Mouse (Mus musculus): Measurements from ENCODE around the gene BC017158.
"Not testable (repeated sequence)": the region's sequence is repeated elsewhere in the genome, so short reads cannot be mapped to it uniquely, and the experiment has no call there.

BC017158 gene

GRCm38 (mm10) chr7:128297617-128298480 lies at the start of gene BC017158:
Gene BC017158 (minus strand): TSS chr7:128298170.
- peak; percentile 88 for DNase-seq (ENCODE audit: low spot score)

- DNase-seq (ENCODE audit: low spot score) = no peak
These were observed 49.0 kb upstream of the BC017158 start for GRCm38 (mm10) chr7:128346991-128347390.

- DNase-seq (ENCODE audit: low spot score) = no peak
These were observed 48.6 kb upstream of the BC017158 start for GRCm38 (mm10) chr7:128346522-128346921.

GRCm38 (mm10) chr7:128345691-128346090 lies 47.7 kb upstream of the BC017158 start:
- no peak for DNase-seq (ENCODE audit: low spot score)

DNA sequence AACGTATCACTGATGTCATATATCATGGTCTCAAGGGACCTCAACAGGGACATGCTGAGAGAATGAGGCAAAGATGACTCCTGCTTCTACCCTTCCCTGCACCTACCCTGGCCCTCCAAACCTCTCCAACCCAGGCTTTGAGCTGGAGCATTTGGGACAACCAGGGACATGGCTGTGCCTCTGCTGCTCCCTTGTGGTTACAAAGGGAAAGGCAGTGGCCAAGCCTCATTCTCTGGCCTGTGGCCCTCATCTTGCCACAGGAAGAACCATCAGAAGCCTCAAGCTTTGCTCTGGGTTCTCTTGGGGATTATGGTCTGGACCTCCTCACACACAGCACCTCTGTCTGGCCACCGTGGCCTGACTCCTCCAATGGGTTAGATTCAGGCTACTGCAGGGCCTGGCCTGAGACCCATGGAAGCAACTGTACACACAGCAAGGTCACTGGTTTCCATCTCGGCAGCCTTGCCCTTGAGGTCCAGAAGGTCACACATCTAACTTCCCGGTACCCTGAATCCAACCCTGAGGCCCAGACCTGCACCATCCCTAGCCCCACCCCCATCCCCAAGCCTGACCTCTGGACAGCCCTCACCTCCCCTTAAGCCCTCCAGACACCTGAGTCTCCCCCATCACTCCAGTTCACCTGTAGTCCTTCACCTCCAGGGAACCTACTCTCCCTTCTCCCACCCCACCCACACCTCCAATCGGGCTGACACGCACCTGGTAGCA lies 47.1 kb upstream of the BC017158 start:
- peak; percentile 87 for DNase-seq (ENCODE audit: low spot score)

DNA sequence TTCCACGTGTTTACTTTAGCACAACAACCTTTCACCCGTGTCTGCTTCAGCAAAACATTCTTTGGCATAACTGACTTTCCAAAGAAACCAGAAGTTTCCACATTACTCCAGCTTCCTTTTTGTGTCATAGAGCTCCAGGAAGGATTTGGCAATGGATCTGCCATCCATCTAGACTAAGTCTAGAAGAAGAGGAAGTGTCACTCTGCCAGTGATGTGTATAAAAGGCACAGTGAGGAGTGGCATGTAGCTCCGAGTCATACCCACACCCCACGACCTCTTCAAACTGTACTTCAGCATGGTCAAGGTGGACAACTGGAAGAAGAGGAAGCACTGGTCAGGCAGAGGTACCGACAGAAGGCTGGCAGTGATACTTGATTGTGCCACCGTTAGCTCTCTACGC lies 46.5 kb upstream of the BC017158 start:
- no peak for DNase-seq (ENCODE audit: low spot score)

DNA sequence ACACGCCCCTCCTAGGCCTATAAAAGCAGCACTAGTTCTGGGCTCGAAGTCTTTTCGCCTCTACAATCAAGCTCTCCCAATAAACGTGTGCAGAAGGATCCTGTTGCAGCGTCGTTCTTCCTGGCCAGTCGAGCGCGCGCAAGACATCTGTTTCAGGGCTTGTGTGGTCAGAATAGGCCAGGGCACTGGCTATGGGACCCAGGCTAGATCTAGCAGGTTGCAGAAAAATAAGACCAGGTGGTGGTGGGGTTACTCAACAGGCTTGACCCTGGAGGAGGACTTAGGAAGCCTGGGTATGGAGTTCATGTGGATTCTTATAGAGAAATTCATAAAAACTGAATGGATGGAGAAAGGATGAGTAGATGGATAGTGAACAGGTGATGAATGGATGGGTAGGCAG lies 44.7 kb upstream of the BC017158 start:
- not testable (repeated sequence) for DNase-seq (ENCODE audit: low spot score)

- DNase-seq (ENCODE audit: low spot score) = not testable (repeated sequence)
These were observed 42.4 kb upstream of the BC017158 start for GRCm38 (mm10) chr7:128340321-128340720.

DNA sequence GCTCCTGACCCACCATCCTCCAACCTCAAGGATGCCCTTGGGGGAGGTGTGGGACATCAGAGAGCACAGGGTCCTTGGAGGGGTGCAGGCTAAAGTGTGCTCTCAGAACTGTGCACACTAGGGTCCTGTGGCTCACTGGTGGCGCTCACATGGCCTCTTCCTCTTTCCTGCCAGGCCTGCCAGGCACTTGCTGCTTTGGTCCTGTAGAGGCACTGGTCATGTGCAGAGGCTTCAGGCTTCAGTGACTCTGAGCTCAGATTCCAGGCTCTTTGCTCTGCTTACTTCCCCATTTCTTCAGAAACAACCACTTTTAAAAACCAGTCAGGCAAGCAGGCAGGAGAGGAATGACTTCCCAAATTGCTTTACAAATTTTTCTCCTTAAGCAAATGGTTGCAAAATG lies 34.9 kb upstream of the BC017158 start:
- DNase-seq (ENCODE audit: low spot score) = no peak

DNA sequence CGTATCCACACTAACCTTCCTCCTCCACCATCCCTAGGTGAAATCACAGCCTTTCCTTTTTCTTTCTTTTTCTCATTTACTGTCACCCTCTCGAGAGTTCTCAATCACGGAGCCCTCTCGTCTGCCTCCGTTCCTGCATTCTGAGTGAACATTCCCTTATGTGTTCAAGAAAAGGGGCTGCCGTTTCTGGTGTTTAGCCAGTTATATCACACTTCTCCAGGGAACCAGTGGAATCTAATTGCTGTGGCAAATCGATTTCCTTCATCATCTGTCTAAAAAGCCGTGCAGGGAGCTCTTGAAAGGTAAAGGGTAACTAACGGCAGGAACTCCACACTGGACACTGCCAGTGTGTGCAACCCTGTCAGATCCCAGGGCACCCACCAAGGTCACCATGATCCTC lies 33.0 kb upstream of the BC017158 start:
- DNase-seq (ENCODE audit: low spot score) = peak; percentile 32

DNA sequence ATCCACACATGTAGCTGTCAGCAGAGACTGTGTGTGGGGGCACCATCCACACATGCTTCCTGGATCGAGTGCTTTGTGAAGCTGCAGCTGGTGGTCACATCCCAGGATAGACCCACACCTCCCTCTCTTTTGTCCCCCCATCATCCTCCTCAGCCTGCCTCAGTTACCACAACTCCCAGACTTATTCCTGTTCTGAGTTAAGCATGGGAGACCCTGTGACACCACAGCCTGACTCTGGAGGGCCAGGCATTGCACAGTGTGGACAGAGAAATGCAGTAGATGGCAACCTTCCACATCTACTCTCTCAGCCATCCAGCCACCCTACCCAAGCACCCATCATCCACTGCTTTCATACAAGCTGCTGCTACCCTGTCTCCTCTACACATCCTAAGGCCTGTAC lies 27.0 kb upstream of the BC017158 start:
- no peak for DNase-seq (ENCODE audit: low spot score)

- no peak for DNase-seq (ENCODE audit: low spot score)
These were observed 23.3 kb upstream of the BC017158 start for GRCm38 (mm10) chr7:128321260-128321659.

DNA sequence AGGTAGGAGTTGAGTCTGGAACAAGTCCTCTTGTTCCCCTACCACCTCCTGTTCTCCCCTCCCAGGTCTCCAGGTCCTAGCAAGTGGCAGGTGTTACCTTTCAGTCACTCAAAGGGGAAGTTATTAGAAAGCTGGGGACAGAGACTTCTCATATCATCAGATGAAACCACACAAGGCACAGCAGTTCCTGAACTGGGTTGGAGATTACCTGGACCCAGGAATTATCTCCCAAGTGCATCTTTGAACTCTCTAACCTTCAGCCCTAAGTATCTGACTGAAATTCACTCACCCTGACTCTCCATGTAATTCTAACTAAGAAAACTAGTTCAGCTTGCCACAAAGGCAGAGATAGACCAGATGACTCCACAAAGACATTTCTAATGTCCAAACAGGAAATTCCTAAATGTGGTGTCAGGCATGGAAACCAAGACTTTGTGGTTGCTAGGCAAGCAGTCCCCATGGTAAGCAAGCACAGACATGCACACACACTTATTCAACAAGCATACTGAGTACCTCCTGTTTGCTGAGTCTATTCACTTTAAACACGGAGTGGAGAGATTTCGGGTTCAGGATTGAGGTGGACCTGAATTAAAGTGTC lies 22.3 kb upstream of the BC017158 start:
- no peak for DNase-seq (ENCODE audit: low spot score)

DNA sequence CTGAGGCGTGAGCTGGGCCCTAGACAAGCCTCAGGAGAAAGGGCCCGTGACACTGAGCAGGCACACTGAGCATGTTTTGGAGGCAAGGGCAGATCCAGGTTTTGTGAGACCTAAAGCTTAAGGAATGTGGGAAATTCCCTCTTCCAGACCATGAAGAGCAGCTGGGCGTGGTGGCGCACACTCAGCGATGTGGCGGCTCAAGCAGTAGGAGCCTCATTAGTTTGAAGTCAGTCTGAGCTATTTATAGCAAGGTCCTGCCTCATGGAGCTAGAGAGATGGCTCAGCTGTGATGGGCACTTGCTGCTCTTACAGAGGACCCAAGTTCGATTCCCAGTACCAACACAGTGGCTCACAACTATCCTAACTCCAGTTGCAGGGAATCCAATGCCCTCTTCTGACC lies 21.2 kb upstream of the BC017158 start:
- DNase-seq (ENCODE audit: low spot score) = no peak

DNA sequence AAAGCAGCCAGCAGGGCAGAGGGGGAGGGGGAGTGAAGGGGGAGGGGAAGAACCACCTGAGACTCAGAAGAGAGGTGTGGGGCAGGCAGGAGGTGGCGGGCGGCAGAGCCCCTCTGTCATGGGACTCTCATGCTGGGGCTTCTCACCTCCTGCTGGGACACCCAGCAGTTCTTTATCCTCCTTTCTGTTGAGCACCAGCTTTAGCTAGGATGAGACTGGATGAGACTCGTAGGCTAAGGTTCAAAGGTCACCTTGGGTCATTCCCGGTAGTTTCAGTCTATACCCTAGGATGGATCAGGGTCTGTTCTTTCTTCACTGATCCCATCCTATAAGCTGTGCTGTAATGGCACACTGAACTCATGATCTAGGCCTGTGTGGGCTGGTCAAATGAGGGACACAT lies 19.0 kb upstream of the BC017158 start:
- DNase-seq (ENCODE audit: low spot score) = no peak

DNA sequence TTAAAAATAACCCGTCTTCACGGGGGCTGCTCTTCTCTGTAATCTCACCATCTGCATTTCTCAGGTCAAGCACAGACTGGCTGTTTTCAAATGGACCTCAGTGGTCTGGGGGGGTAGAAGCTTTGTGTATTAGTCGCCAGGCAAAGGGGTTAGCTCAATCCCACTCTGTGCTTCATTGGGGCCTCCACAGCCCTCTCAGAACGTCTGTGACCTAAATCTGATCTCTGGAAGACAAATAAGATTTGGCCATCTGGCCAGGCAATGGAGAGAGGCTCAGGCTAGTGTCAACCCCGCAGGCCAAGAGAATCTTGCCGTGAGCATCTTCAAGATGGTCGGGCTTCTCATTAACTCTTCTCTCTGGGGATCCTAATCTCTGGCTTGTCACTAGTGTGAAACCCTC lies 16.5 kb upstream of the BC017158 start:
- no peak for DNase-seq (ENCODE audit: low spot score)

DNA sequence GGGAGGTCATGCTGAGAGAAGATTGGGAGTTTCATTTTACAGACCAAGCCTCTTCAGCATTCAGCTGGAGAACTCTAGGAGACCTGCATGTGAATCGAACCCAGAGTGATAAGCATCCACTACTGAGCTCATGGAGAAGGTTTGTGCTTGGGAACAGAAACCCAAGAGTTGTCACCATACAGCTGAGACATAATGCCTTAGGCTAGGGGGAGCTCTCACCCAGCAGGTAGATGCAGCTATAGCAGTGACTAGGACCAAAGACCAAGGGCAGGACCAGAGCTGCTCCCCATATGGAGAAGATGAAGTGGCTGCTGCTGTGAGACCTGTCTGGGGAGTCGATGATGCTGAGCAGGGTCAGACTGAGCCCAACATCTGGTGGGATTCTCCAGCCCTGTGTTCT lies 15.6 kb upstream of the BC017158 start:
- no peak for DNase-seq (ENCODE audit: low spot score)

GRCm38 (mm10) chr7:128312375-128313059 lies 14.5 kb upstream of the BC017158 start:
- DNase-seq (ENCODE audit: low spot score) = no peak

DNA sequence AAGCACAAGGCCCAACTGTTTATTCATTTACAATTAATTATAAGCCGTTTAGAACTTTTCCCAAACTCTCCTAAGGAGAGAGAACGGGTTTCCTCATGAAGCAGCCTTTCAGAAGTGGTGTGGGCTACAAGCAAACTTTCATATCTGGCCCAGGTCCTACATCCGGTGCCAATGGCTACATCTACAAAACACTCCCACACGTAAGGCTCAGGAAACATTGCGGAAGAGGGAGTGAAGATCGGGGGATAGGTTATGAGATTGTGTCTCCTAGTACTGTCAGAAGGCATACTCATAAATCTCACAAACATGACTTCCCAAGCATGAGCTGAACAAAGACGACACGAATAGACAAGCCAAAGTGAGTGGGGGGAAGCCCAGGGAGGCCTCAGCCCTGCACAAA lies 13.8 kb upstream of the BC017158 start:
- no peak for DNase-seq (ENCODE audit: low spot score)

GRCm38 (mm10) chr7:128311263-128311662 lies 13.3 kb upstream of the BC017158 start:
- DNase-seq (ENCODE audit: low spot score) = no peak

DNA sequence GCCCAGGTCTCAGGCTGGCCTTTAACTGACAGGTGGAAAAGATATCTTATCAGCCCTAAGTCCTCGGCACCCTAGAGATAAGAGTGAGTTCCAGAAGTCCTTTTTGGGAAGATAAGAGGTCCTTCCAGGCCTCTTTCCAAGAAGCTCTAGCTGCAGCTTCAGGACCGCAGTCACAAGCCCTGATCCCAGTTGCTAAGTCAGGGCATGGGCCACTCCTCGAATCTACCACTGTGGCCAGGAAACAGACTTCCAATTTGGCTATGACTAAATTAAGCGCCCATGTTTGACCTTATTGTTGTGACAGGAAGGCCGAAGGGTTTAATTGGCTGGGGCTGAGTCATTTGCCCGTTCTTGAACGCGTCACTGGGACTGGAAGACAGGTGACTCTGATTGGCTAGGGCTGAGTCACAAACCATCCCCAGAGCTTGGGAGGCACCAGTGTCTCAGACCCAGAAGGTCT lies 12.3 kb upstream of the BC017158 start:
- DNase-seq (ENCODE audit: low spot score) = no peak

DNA sequence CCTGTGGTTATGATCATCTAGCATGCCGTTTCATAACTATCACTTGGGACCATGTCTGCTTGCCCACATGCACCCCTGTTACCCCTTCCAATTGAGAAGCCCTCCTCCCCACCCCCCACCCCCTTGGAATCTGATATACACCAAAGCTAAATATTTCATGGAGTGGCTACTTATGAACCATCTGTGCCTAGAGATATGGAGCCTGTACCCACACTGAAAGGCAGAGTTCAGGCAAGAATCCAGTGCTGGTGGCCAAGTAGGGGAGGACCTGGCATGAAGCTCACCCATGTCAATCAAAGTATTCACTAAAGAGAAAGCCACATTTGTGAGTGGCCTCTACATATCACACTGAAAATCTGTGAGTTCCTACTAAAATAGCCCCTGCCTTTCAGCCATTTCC lies 11.8 kb upstream of the BC017158 start:
- DNase-seq (ENCODE audit: low spot score) = no peak

Measured in embryo, embryonic 10.5 days (tissue).